Mouse (Mus musculus) adipocyte (in vitro differentiated cells): ENCODE results near the gene Ppm1d.

Experiments
- DNase-seq: peaks from one replicate; pipeline ENCODE4 v3.0.0-alpha.2; 2016; ENCODE audit warnings: low spot score

Gene Ppm1d

GRCm38 (mm10) chr11:85329167-85329894 lies 18.3 kb downstream of the Ppm1d start:
- DNase-seq, result no peak

- DNase-seq, result peak; percentile 56
Measured at GRCm38 (mm10) chr11:85334778-85335177, 23.7 kb downstream of the Ppm1d start.

GRCm38 (mm10) chr11:85339173-85339831 lies 28.3 kb downstream of the Ppm1d start:
- DNase-seq, result no peak

- DNase-seq, result no peak
Measured at GRCm38 (mm10) chr11:85340070-85340616, 29.1 kb downstream of the Ppm1d start.

GRCm38 (mm10) chr11:85352539-85353380 lies 41.7 kb downstream of the Ppm1d start, which contains the start of gene Bcas3:
Gene Bcas3, plus strand, starts transcription at chr11:85353167.
- DNase-seq, result peak; percentile 99

GRCm38 (mm10) chr11:85353819-85354218 lies 42.8 kb downstream of the Ppm1d start:
- DNase-seq, result no peak

GRCm38 (mm10) chr11:85359641-85360040 lies 48.6 kb downstream of the Ppm1d start:
- no peak for DNase-seq

GRCm38 (mm10) chr11:85361621-85362020 lies 50.6 kb downstream of the Ppm1d start:
- no peak for DNase-seq

GRCm38 (mm10) chr11:85366168-85366567 lies 55.1 kb downstream of the Ppm1d start:
- DNase-seq, result no peak

- DNase-seq, result peak; percentile 16
Measured at GRCm38 (mm10) chr11:85367823-85368222, 56.8 kb downstream of the Ppm1d start.

GRCm38 (mm10) chr11:85379091-85379490 lies 68.0 kb downstream of the Ppm1d start:
- DNase-seq, result no peak

GRCm38 (mm10) chr11:85380046-85380445 lies 69.0 kb downstream of the Ppm1d start:
- DNase-seq, result no peak

- peak; percentile 82 for DNase-seq
Measured at GRCm38 (mm10) chr11:85382055-85382454, 71.0 kb downstream of the Ppm1d start.

- DNase-seq, result no peak
Measured at GRCm38 (mm10) chr11:85383975-85384821, 73.2 kb downstream of the Ppm1d start.

- DNase-seq, result no peak
Measured at GRCm38 (mm10) chr11:85392179-85392863, 81.3 kb downstream of the Ppm1d start.

GRCm38 (mm10) chr11:85392864-85393220 lies 81.8 kb downstream of the Ppm1d start:
- no peak for DNase-seq

- no peak for DNase-seq
Measured at GRCm38 (mm10) chr11:85393990-85394389, 82.9 kb downstream of the Ppm1d start.

GRCm38 (mm10) chr11:85395361-85395760 lies 84.3 kb downstream of the Ppm1d start:
- no peak for DNase-seq
